Mouse (Mus musculus) MEL-GATA-1-ER (cell line): ENCODE results near the gene Kcnma1.

ENCODE experiments used
- DNase-seq: peaks from one replicate; pipeline ENCODE4 v3.0.0-alpha.2; 2012; ENCODE audit warnings: low read depth; ENCODE audit errors: extremely low read depth

The Kcnma1 gene

GRCm38 (mm10) chr14:23696341-23696740 lies 317.9 kb downstream of the Kcnma1 start:
- no peak for DNase-seq

DNA sequence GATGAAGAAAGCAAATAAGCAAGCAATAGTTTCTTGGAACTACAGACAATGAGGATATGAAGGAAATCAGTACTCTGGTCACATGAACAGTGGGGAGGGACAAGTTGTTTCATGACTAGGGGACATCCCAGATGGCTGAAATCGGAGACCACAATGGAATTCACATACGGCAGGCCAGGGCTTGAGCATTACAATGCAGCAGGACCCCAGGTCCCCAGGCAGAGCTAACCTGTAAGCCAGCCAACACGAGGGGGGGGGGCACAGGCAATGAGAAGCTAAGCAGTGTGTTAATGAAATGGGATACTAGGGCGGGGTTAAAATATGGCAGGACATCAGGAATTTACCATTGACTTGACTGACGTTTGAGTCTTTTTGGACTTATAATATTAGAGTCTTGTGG lies 324.6 kb downstream of the Kcnma1 start:
- no peak for DNase-seq

DNA sequence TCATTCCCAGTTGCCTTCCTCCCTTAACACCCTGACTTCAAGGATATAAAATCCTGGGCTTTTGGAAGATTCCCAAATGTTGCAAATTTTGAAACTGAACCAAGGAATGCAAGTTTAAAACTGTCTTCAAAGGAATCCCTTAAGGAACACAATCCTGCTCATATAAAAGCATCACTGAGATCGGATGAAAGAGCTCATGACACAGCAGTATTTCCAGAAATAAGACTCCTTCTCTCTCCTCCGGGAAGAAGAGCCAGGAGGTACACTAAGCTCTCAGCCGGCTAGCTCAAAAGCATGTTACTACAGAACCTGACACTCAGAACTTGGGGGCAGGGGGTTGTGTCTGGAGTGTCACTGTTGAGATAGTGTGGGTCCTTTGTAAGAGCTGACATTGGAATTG lies 325.8 kb downstream of the Kcnma1 start:
- DNase-seq, result no peak

- no peak for DNase-seq
Observed at GRCm38 (mm10) chr14:23684463-23685066, 329.7 kb downstream of the Kcnma1 start.

DNA sequence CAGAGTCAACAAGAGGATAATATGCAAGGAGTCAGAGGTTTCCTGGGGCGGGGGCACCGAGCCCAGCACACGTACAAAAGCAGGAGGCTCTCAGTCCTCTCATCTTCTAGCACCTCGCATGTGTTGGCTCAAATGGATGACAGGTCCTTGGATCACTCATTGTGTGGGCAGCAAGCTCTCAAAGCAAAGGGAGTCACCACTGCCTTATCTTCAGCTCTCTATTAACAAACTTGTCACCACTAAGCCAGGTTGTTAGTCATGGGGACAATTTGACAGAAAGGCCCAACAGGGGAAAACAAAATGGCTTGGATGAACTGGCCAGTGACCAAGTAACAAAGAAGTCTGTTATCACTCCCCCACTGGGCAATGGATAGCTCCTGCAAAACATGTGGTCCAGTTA lies 331.5 kb downstream of the Kcnma1 start:
- no peak for DNase-seq

- DNase-seq, result no peak
Observed at GRCm38 (mm10) chr14:23679378-23679777, 334.9 kb downstream of the Kcnma1 start.

- DNase-seq, result no peak
Observed at GRCm38 (mm10) chr14:23666420-23666819, 347.9 kb downstream of the Kcnma1 start.

GRCm38 (mm10) chr14:23651682-23652081 lies 362.6 kb downstream of the Kcnma1 start:
- DNase-seq, result no peak

GRCm38 (mm10) chr14:23650126-23650525 lies 364.2 kb downstream of the Kcnma1 start:
- DNase-seq, result no peak

DNA sequence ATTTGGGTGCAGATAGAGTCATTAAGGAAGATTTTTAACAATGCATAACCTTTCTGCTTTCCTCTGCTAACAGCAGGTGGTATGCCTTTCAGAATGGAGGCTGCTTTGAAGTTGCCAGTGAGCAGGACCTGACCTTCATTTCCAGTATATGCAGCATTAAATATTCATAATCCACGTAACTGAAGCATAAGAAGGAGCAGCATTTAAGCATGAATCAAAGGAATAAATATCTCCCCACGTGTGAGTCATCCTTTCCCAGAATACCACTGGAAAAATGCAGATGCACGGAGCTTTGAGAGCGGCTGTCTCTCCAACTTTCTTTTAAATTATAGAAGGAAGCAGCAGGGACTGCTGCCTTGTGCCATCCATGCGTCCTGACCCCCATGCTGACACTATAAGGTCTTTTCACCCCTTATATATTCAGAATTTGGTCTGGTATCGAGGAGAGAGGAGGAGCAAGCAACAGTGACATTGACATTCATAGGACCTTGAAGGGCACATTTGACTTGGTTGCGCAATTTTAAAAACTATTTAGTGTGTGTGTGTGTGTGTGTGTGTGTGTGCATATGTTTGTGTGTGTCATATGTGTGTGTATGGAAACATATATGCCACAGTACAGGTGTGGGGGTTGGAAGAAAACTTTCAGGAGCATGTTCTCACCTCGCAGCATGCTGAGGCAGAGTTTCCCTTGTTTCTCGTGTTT lies 368.8 kb downstream of the Kcnma1 start:
- DNase-seq, result no peak

GRCm38 (mm10) chr14:23643162-23643561 lies 371.1 kb downstream of the Kcnma1 start:
- DNase-seq, result no peak

DNA sequence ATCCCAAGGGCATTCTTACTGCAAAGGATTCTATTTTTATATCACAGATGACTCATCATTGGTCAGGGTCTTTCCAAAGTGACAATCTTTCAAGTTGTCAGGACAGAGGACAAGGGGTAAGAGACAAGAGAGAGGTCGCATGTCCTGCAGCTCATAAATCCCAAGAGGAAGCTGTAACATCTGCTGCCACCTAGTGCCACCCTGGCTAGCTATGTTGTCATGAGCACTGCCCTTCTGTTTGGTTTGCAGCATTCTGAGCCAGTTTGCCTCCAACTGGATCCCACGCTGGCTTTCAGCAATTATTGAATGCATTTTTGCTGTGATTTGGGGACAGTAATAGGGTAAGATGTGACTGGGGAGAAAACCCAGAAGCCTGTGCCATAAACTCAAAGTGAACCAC lies 373.6 kb downstream of the Kcnma1 start:
- DNase-seq, result no peak

GRCm38 (mm10) chr14:23638078-23638695 lies 376.1 kb downstream of the Kcnma1 start:
- DNase-seq, result no peak

DNA sequence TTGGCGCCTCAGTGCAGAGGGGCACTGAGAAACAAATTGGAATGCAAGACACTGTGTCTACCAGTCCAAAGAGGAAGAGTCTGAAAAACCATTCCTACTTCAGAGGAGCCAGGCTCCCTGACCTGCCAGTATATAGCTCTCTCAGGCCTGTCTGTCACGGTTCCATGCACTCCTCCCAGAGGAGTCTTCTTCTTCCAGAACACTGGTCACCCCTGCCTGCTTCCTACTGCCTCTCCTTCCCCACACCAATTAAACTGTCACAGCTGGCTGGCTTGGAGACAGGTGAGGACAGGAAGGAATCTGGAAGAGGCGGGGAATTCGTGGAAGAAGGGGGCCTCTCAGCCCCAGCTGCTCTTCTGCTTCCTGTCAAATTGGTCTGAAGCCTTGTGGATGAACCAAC lies 378.4 kb downstream of the Kcnma1 start:
- DNase-seq, result no peak

DNA sequence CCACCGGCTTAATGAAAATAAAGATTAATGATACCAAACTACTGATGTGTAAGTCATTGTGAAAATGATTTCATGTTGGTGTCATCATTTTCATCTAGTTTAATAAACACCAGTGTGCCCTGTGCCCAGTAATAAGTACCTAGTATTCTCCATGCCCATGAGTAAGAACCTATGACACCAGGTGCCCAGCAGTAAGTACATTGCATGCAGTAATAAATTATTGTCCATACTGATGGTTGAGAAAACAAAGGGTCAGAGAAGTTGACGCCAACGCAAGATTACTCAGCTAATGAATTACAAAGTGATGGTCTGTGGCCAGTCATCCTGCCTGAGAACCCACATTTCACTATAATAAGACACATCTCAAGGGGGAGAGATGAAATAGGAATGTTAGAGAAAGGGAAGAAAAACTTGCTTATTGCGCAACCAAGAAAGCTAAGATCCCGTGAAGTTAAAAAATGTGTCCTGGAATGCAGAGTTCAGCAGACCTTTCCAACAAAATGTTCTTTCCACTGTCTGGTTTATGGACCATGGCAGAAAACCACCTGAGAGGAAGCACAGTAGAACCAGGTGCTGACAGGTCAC lies 381.2 kb downstream of the Kcnma1 start:
- DNase-seq, result no peak

- no peak for DNase-seq
Observed at GRCm38 (mm10) chr14:23626925-23627324, 387.4 kb downstream of the Kcnma1 start.

- DNase-seq, result no peak
Observed at GRCm38 (mm10) chr14:23626114-23626513, 388.2 kb downstream of the Kcnma1 start.

- DNase-seq, result no peak
Observed at GRCm38 (mm10) chr14:23625436-23625835, 388.9 kb downstream of the Kcnma1 start.

DNA sequence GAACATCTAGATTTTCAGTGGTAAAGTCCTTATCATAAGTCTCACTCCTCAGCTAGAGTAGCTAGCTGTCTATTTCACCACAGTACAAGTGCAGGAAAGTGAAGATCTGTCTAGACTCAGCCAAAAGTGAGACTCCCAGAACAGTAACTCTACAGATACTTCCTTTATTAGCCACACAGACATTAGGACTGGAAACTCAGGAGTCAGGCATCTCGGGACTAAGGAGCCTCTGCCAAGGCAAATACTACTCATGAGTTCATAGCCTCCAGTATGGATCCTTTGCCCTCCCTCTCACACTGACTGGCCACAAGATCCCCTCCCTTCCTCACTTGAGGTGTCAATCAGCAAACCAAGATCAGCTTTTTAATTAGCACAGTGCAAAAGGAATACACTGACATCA lies 389.8 kb downstream of the Kcnma1 start:
- no peak for DNase-seq

DNA sequence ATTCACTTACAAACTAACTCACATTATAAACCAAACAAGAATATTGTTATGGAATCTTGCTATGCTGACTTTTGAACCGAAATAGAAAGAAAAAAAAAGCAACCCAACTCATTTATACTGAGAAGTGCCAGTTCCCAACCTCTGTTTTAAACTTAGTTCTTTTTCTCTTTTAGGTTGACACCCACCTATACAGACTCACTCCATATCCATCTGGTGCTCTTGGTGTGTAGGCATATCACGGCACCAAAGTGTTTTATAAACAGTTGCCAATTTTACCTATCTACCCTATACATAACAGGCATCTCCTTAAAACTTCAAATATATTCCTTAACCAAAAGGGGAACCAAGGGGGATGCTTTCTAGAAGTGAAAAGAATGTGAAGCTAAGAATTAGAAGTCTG lies 393.6 kb downstream of the Kcnma1 start:
- DNase-seq, result no peak

DNA sequence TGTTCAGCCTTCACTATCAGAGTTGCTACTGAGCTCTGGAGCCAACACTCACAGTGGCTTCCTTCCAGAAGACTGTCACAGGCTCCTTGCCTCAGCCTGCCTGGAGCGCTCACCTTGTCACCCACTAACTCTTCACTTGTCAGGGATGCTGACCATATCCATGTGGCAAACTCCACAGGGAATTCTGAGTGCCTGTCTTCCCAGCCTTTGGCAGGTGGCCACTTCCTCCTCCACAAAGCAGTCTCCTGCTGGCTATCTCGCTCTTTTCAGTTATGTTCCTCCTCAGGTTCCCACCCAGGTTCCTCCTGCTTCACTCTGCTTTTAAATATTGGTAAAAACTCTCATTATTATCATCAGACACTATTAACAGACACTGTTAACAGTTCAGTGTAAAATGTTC lies 395.3 kb downstream of the Kcnma1 start:
- DNase-seq, result no peak

DNA sequence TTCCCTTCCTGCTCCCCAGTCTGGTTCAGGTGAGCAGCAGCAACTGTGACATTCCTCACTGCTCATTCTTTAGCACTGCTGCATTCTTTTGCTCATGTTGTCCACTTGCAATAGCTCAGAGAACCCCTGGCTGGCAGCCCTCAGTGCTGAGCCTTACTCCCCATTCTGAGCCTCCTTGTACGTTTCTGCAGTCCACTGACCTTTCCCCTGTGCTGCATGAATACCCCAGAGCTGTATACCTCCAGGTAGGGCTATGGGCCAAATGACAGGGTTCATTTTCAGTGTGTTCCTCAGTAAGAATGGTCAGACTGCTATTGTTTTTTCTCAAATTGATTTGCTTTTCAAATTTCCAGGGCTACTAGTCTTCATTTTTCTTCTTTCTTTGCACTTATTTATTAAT lies 396.2 kb downstream of the Kcnma1 start:
- no peak for DNase-seq

DNA sequence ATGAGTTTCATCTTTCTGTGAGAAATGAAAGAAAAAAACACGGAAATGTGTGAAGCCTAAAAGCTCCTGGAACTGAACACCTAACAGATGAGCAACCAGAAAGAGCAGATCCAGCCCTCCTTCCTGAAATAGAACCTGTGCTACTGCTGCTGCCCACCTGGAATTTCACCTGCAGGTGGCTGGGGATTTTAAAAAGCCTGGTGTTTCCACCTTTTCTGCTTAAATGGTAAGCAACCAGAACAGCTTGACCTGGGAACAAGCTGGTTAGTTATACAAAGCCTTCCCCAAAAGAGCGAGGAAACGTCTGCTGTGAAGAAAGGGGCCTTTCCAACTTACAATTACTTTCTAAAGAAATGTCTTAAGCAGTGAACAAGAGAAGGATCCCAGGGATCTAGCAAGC lies 404.2 kb downstream of the Kcnma1 start:
- no peak for DNase-seq
